ENCODE assay signal across 24 mouse cellular contexts in the genomic region with DNA sequence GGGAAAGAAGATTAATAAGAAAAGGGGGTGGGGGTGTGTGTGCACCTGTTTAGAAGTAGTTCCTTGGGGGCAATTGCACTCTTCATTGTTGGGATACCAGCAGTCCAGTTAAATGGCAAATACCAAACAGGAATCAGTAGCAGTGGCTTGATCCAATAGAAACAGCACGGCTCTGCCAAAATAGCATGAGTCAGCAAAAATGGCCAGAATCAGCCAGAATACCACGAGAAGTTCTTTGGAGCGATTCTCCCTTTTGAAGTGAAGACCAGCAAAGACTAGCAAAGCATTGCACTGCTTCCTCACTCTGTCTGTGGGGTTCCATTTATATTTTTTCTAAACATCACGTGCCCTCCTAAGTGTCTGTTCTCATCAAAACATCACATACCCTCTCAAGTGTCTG. TPM values are rescaled to one million over a fixed set of nuclear protein-coding genes. Genes with fewer than 3 reads are reported as not detected.
"Had no signal": no experiment of that assay in that cellular context is flagged by ENCODE, and none has a peak within 500 bp of the region (broad histone marks: within the 10 kb centered on the region; RNA-seq: fewer than 3 reads in every experiment).

No protein-coding gene starts in this region.

- H3K27me3 ChIP-seq: lung, embryonic 15.5 days; megakaryocyte, embryonic 14.5 days; midbrain, embryonic 13.5 days; midbrain, embryonic 15.5 days; neural tube, embryonic 12.5 days had no signal

- H3K9ac ChIP-seq: lung, embryonic 15.5 days; midbrain, embryonic 13.5 days; midbrain, embryonic 15.5 days; neural tube, embryonic 12.5 days had no signal

- H3K27ac ChIP-seq: lung, embryonic 15.5 days; macrophage; midbrain, embryonic 13.5 days; midbrain, embryonic 15.5 days; neural tube, embryonic 12.5 days had no signal

- ATAC-seq: lung, postnatal 0 days; midbrain, embryonic 13.5 days; midbrain, embryonic 15.5 days had no signal

- H3K9me3 ChIP-seq: midbrain, embryonic 15.5 days had no signal

- H3K4me3 ChIP-seq: lung, embryonic 15.5 days; megakaryocyte, embryonic 14.5 days; midbrain, embryonic 13.5 days; midbrain, embryonic 15.5 days; neural tube, embryonic 12.5 days had no signal

- H3K36me3 ChIP-seq: lung, embryonic 15.5 days; midbrain, embryonic 13.5 days; midbrain, embryonic 15.5 days; neural tube, embryonic 12.5 days had no signal

- DNase-seq: lung, adult 2 months; lung, postnatal 14 days; lung, postnatal 36 days; right cerebral cortex, postnatal 14 days; thymus, adult 18-20 months; thymus, postnatal 14 days; thymus, postnatal 36 days had no signal

- H3K4me1 ChIP-seq: lung, embryonic 15.5 days; megakaryocyte, embryonic 14.5 days; midbrain, embryonic 13.5 days; midbrain, embryonic 15.5 days; neural tube, embryonic 12.5 days had no signal

RNA-seq across cellular contexts. Expression of gene Gm10577, which starts 2.7 kb away (rescaled TPM):
- total RNA-seq: megakaryocyte progenitor cell, adult 5-6 weeks; midbrain, postnatal 0 days; monocyte, adult 5-6 weeks; neutrophil, adult 5-6 weeks had no signal
- polyA plus RNA-seq: lung, adult 2 months; lung, embryonic 15.5 days; lung, postnatal 0 days; macrophage; midbrain, embryonic 11.5 days; midbrain, embryonic 13.5 days; midbrain, embryonic 15.5 days; midbrain, postnatal 0 days; neural tube, embryonic 12.5 days; neural tube, embryonic 14.5 days; spleen, adult 2 months; stomach, embryonic 14.5 days; stomach, embryonic 16.5 days; thymus, postnatal 0 days had no signal

RNA-seq across cellular contexts. Expression of gene Raver2, which starts 51.0 kb away (rescaled TPM):
- polyA plus RNA-seq: macrophage had no signal
